Comparison of ENCODE assay signal across 8 mouse cellular contexts in genomic region chr4:129639221-129639620, GRCm38 (mm10). TPM values are rescaled to one million over a fixed set of nuclear protein-coding genes. Genes with fewer than 3 reads are reported as not detected.
DNase-seq lines count a peak whose midpoint lies in the region; ATAC-seq and TF ChIP-seq lines count a peak whose summit lies in the region.
"Had no signal": no experiment of that assay in that cellular context is flagged by ENCODE, and none has a peak within 500 bp of the region (broad histone marks: within the 10 kb centered on the region; RNA-seq: fewer than 3 reads in every experiment).

No protein-coding gene starts in this region.

- no peaks in the 10 kb centered on the region for H3K9me3 ChIP-seq in lung, embryonic 15.5 days
- H3K9me3 ChIP-seq in forebrain, embryonic 11.5 days (ENCODE audit: control insufficient read depth, low read length): no peaks in the 10 kb centered on the region
- no peaks in the 10 kb centered on the region for H3K9me3 ChIP-seq in intestine, postnatal 0 days (ENCODE audit: control insufficient read depth)
- no peaks in the 10 kb centered on the region for H3K9me3 ChIP-seq in neural tube, embryonic 15.5 days (replicated peaks)

- peak overlapping the region; percentile 65 for H3K4me3 ChIP-seq in lung, embryonic 15.5 days
- no peak overlapping the region for H3K4me3 ChIP-seq in forebrain, embryonic 11.5 days (ENCODE audit: low read depth, low read length)
- peak overlapping the region; percentile 54; the same call in 1 of the 2 replicates for H3K4me3 ChIP-seq in intestine, postnatal 0 days (ENCODE audit: low read depth, low read length)
- H3K4me3 ChIP-seq in neural tube, embryonic 15.5 days (replicated peaks): peak overlapping the region; percentile 65

- 79% methylated on average over 15 of the region's 15 CpGs for WGBS in lung, embryonic 15.5 days
- WGBS in forebrain, embryonic 11.5 days: 91% methylated on average over 15 of the region's 15 CpGs
- 78% methylated on average over 15 of the region's 15 CpGs for WGBS in intestine, postnatal 0 days
- WGBS in neural tube, embryonic 15.5 days: 88% methylated on average over 15 of the region's 15 CpGs

- no peak for TF ChIP-seq CTCF in intestine, postnatal 0 days (IDR thresholded peaks at IDR 0.05; ENCODE audit: low read depth)

- H3K9ac ChIP-seq in lung, embryonic 15.5 days: no peak overlapping the region; the same call in 1 of the 2 replicates
- H3K9ac ChIP-seq in forebrain, embryonic 11.5 days (ENCODE audit: low read length): no peak overlapping the region
- no peak overlapping the region for H3K9ac ChIP-seq in intestine, postnatal 0 days (ENCODE audit: low read depth, low read length)
- no peak overlapping the region for H3K9ac ChIP-seq in neural tube, embryonic 15.5 days (replicated peaks)

- peaks cover 29% of the 10 kb centered on the region for H3K4me1 ChIP-seq in lung, embryonic 15.5 days
- H3K4me1 ChIP-seq in forebrain, embryonic 11.5 days (replicated peaks; ENCODE audit: control insufficient read depth, insufficient read depth, low read length): peaks cover 5% of the 10 kb centered on the region; the same call in 1 of the 2 replicates
- H3K4me1 ChIP-seq in intestine, postnatal 0 days (replicated peaks; ENCODE audit: control insufficient read depth, insufficient read depth, low read length): peaks cover 6% of the 10 kb centered on the region; the same call in 1 of the 2 replicates
- peaks cover 37% of the 10 kb centered on the region for H3K4me1 ChIP-seq in neural tube, embryonic 15.5 days

- H3K36me3 ChIP-seq in lung, embryonic 15.5 days: peaks cover 48% of the 10 kb centered on the region
- H3K36me3 ChIP-seq in forebrain, embryonic 11.5 days (ENCODE audit: control insufficient read depth, insufficient read depth, low read length): peaks cover 18% of the 10 kb centered on the region; the same call in 1 of the 2 replicates
- peaks cover 46% of the 10 kb centered on the region for H3K36me3 ChIP-seq in intestine, postnatal 0 days (ENCODE audit: control insufficient read depth, insufficient read depth)
- peaks cover 38% of the 10 kb centered on the region for H3K36me3 ChIP-seq in neural tube, embryonic 15.5 days

- H3K4me2 ChIP-seq in lung, embryonic 15.5 days: peak overlapping the region; percentile 88
- peak overlapping the region; percentile 84; the same call in 1 of the 2 replicates for H3K4me2 ChIP-seq in forebrain, embryonic 11.5 days (ENCODE audit: low read depth, low read length, severe bottlenecking)
- peak overlapping the region; percentile 73; the same call in 1 of the 2 replicates for H3K4me2 ChIP-seq in intestine, postnatal 0 days (replicated peaks; ENCODE audit: low read depth)
- peak overlapping the region; percentile 94 for H3K4me2 ChIP-seq in neural tube, embryonic 15.5 days

- no peak for DNase-seq in lung, postnatal 25 days (ENCODE audit: low spot score)
- no peak for DNase-seq in forebrain, embryonic 11.5 days (ENCODE audit: low spot score)
- DNase-seq in layer of hippocampus, postnatal 36 days: no peak
- DNase-seq in cerebellum, postnatal 36 days: no peak
- DNase-seq: kidney, adult 9 months had no signal

- H3K27ac ChIP-seq in lung, embryonic 15.5 days: no peak overlapping the region
- H3K27ac ChIP-seq in forebrain, embryonic 11.5 days (ENCODE audit: low read depth, low read length): no peak overlapping the region
- H3K27ac ChIP-seq in intestine, postnatal 0 days (ENCODE audit: low read depth, low read length): no peak overlapping the region
- H3K27ac ChIP-seq in neural tube, embryonic 15.5 days (replicated peaks): no peak overlapping the region

- no peaks in the 10 kb centered on the region for H3K27me3 ChIP-seq in lung, embryonic 15.5 days
- no peaks in the 10 kb centered on the region for H3K27me3 ChIP-seq in forebrain, embryonic 11.5 days (ENCODE audit: control insufficient read depth, insufficient read depth, low read length)
- H3K27me3 ChIP-seq in intestine, postnatal 0 days (replicated peaks; ENCODE audit: control insufficient read depth, insufficient read depth, low read length): no peaks in the 10 kb centered on the region
- H3K27me3 ChIP-seq in neural tube, embryonic 15.5 days (replicated peaks): no peaks in the 10 kb centered on the region

- ATAC-seq in lung, embryonic 15.5 days (ENCODE audit: borderline replicate concordance, extremely low read depth, low FRiP score, low TSS enrichment): no peak
- no peak for ATAC-seq in forebrain, embryonic 11.5 days (replicated peaks; ENCODE audit: low FRiP score)
- ATAC-seq in intestine, postnatal 0 days: no peak
- no peak for ATAC-seq in neural tube, embryonic 15.5 days (ENCODE audit: low FRiP score)

RNA-seq across cellular contexts. Expression of gene Txlna, which starts 1.6 kb away (rescaled TPM):
- polyA plus RNA-seq in lung, embryonic 15.5 days (2015; fragmentation: Nextera tagmentation; extraction: Ambion mirVana): 83.2 and 86.8 TPM in 2 replicates
- polyA plus RNA-seq in forebrain, embryonic 11.5 days (2014; fragmentation: Nextera tagmentation; extraction: Ambion mirVana): 109 and 115 TPM in 2 replicates
- polyA plus RNA-seq in intestine, postnatal 0 days (2015; fragmentation: Nextera tagmentation; extraction: Ambion mirVana): 18.5 and 19.2 TPM in 2 replicates
- 37.3 and 51.0 TPM in 2 replicates for polyA plus RNA-seq in neural tube, embryonic 15.5 days (2015; fragmentation: Nextera tagmentation; extraction: Ambion mirVana)
- total RNA-seq in layer of hippocampus, postnatal 36 days (2021): 10 to 100 TPM; 46.1 to 54.7 TPM

RNA-seq across cellular contexts. Expression of gene Ccdc28b, which starts 15.5 kb away (rescaled TPM):
- polyA plus RNA-seq in lung, embryonic 15.5 days (2015; fragmentation: Nextera tagmentation; extraction: Ambion mirVana): 51.4 and 59.5 TPM in 2 replicates
- polyA plus RNA-seq in forebrain, embryonic 11.5 days (2014; fragmentation: Nextera tagmentation; extraction: Ambion mirVana): 57.6 and 66.1 TPM in 2 replicates
- polyA plus RNA-seq in intestine, postnatal 0 days (2015; fragmentation: Nextera tagmentation; extraction: Ambion mirVana): 29.6 and 32.0 TPM in 2 replicates
- 155 and 168 TPM in 2 replicates for polyA plus RNA-seq in neural tube, embryonic 15.5 days (2015; fragmentation: Nextera tagmentation; extraction: Ambion mirVana)
- 10 to 100 TPM; 70.3 to 79.8 TPM for total RNA-seq in layer of hippocampus, postnatal 36 days (2021)

RNA-seq across cellular contexts. Expression of gene Iqcc, which starts 20.3 kb away (rescaled TPM):
- 29.8 and 30.6 TPM in 2 replicates for polyA plus RNA-seq in lung, embryonic 15.5 days (2015; fragmentation: Nextera tagmentation; extraction: Ambion mirVana)
- 25.4 and 27.2 TPM in 2 replicates for polyA plus RNA-seq in forebrain, embryonic 11.5 days (2014; fragmentation: Nextera tagmentation; extraction: Ambion mirVana)
- polyA plus RNA-seq in intestine, postnatal 0 days (2015; fragmentation: Nextera tagmentation; extraction: Ambion mirVana): 15.9 and 17.9 TPM in 2 replicates
- 32.7 and 34.5 TPM in 2 replicates for polyA plus RNA-seq in neural tube, embryonic 15.5 days (2015; fragmentation: Nextera tagmentation; extraction: Ambion mirVana)
- 10 to 100 TPM; 35.3 to 40.6 TPM for total RNA-seq in layer of hippocampus, postnatal 36 days (2021)

RNA-seq across cellular contexts. Expression of gene Dcdc2b, which starts 25.2 kb away (rescaled TPM):
- 1.5 and 2.1 TPM in 2 replicates for polyA plus RNA-seq in lung, embryonic 15.5 days (2015; fragmentation: Nextera tagmentation; extraction: Ambion mirVana)
- 2.5 and 2.6 TPM in 2 replicates for polyA plus RNA-seq in forebrain, embryonic 11.5 days (2014; fragmentation: Nextera tagmentation; extraction: Ambion mirVana)
- polyA plus RNA-seq in intestine, postnatal 0 days (2015; fragmentation: Nextera tagmentation; extraction: Ambion mirVana): 1.1 and 1.2 TPM in 2 replicates
- polyA plus RNA-seq in neural tube, embryonic 15.5 days (2015; fragmentation: Nextera tagmentation; extraction: Ambion mirVana): 2.5 and 3.8 TPM in 2 replicates
- total RNA-seq in layer of hippocampus, postnatal 36 days (2021): 1 to 10 TPM; 6.0 to 7.7 TPM

RNA-seq across cellular contexts. Expression of gene Kpna6, which starts 33.3 kb away (rescaled TPM):
- 16.4 and 16.5 TPM in 2 replicates for polyA plus RNA-seq in lung, embryonic 15.5 days (2015; fragmentation: Nextera tagmentation; extraction: Ambion mirVana)
- 12.0 and 13.9 TPM in 2 replicates for polyA plus RNA-seq in forebrain, embryonic 11.5 days (2014; fragmentation: Nextera tagmentation; extraction: Ambion mirVana)
- polyA plus RNA-seq in intestine, postnatal 0 days (2015; fragmentation: Nextera tagmentation; extraction: Ambion mirVana): 8.3 and 9.8 TPM in 2 replicates
- 17.4 and 17.9 TPM in 2 replicates for polyA plus RNA-seq in neural tube, embryonic 15.5 days (2015; fragmentation: Nextera tagmentation; extraction: Ambion mirVana)
- 10 to 100 TPM; 90.7 to 92.5 TPM for total RNA-seq in layer of hippocampus, postnatal 36 days (2021)
